7 mouse cellular contexts compared by ENCODE assay signal in the genomic region with DNA sequence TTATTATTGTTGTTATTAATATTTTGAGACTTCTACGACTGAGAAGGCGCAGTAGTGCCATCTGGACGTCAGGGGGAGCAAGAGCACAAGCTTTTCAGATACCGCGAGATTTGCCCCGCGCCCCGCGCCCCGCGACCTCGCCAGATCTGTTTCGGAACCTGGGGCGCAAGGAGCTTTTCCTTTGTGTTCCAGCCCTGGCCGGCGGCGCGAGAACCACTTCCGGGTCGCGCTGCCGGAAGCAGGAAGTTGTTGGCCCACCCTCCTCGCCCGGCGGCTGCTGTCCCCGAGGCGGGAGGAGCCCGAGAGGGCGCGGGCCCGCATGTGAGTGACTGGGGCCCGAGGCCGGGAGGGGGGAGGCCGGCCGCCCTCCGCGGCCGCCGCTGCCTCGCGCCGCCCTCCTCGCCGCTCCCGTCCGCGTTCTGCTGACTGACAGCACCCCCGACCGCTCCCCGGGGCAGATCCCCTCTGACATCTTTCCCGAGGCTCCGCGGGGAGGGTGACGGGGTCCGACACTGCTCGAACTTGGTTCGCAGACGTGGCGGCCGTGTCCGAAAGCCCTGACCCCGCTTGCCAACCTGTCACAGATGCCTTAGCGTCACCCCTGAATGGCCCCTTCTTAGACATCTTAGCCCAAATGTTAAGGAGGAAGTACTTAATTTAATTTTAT. TPM values are rescaled to one million over a fixed set of nuclear protein-coding genes. Genes with fewer than 3 reads are reported as not detected.
DNase-seq lines count a peak whose midpoint lies in the region; ATAC-seq and TF ChIP-seq lines count a peak whose summit lies in the region.

Gene BC004004, plus strand, starts transcription at position 107 of the 667 bp plus-strand sequence.

- H3K4me1 ChIP-seq in embryonic facial prominence, embryonic 12.5 days, result peaks cover 14% of the 10 kb centered on the region
- H3K4me1 ChIP-seq in kidney, adult 2 months (ENCODE audit: control insufficient read depth, insufficient read depth, low read length), result peaks cover 18% of the 10 kb centered on the region
- H3K4me1 ChIP-seq in limb, embryonic 12.5 days (replicated peaks), result peaks cover 24% of the 10 kb centered on the region
- H3K4me1 ChIP-seq in midbrain, embryonic 15.5 days, result peaks cover 27% of the 10 kb centered on the region
- H3K4me1 ChIP-seq in spleen, adult 2 months (ENCODE audit: control insufficient read depth, insufficient read depth, insufficient read length), result peaks cover 7% of the 10 kb centered on the region; the same call in 1 of the 2 replicates

- peak within 1 kb of the TSS; percentile 78 for H3K4me3 ChIP-seq in embryonic facial prominence, embryonic 12.5 days
- H3K4me3 ChIP-seq in kidney, adult 2 months (ENCODE audit: insufficient read depth, low read depth, low read length), result peak within 1 kb of the TSS; percentile 75
- peak within 1 kb of the TSS; percentile 86 for H3K4me3 ChIP-seq in limb, embryonic 12.5 days (replicated peaks)
- peak within 1 kb of the TSS; percentile 80 for H3K4me3 ChIP-seq in midbrain, embryonic 15.5 days
- H3K4me3 ChIP-seq in spleen, adult 2 months (ENCODE audit: extremely low read depth, insufficient read depth, insufficient read length), result peak within 1 kb of the TSS; percentile 71

- under 1% methylated on average over 47 of the region's 63 CpGs for WGBS in embryonic facial prominence, embryonic 12.5 days
- under 1% methylated on average over 62 of the region's 63 CpGs for WGBS in kidney, adult 2 months
- WGBS in limb, embryonic 12.5 days, result under 1% methylated on average over 56 of the region's 63 CpGs
- under 1% methylated on average over 60 of the region's 63 CpGs for WGBS in midbrain, embryonic 15.5 days
- under 1% methylated on average over 43 of the region's 63 CpGs for WGBS in spleen, adult 2 months

- H3K4me2 ChIP-seq in embryonic facial prominence, embryonic 12.5 days (replicated peaks), result peak within 1 kb of the TSS; percentile 60
- peak within 1 kb of the TSS; percentile 70 for H3K4me2 ChIP-seq in limb, embryonic 12.5 days
- peak within 1 kb of the TSS; percentile 52 for H3K4me2 ChIP-seq in midbrain, embryonic 15.5 days

- TF ChIP-seq POLR2A in kidney, adult 2 months (IDR thresholded peaks at IDR 0.05; ENCODE audit: low read depth, low read length), result peak; percentile 26
- peak; percentile 60 for TF ChIP-seq POLR2A in spleen, adult 2 months (IDR thresholded peaks at IDR 0.05; ENCODE audit: low read depth, low read length)

- H3K27me3 ChIP-seq in embryonic facial prominence, embryonic 12.5 days, result no peaks in the 10 kb centered on the region
- no peaks in the 10 kb centered on the region for H3K27me3 ChIP-seq in kidney, adult 2 months (replicated peaks; ENCODE audit: control insufficient read depth, insufficient read depth, low read length)
- H3K27me3 ChIP-seq in limb, embryonic 12.5 days, result no peaks in the 10 kb centered on the region
- no peaks in the 10 kb centered on the region for H3K27me3 ChIP-seq in midbrain, embryonic 15.5 days (replicated peaks)
- no peaks in the 10 kb centered on the region for H3K27me3 ChIP-seq in spleen, adult 2 months (ENCODE audit: control insufficient read depth, insufficient read depth, low read length)

- no peaks in the 10 kb centered on the region for H3K9me3 ChIP-seq in embryonic facial prominence, embryonic 12.5 days
- H3K9me3 ChIP-seq in limb, embryonic 12.5 days, result no peaks in the 10 kb centered on the region
- no peaks in the 10 kb centered on the region for H3K9me3 ChIP-seq in midbrain, embryonic 15.5 days

- H3K27ac ChIP-seq in embryonic facial prominence, embryonic 12.5 days, result peak within 1 kb of the TSS; percentile 87
- H3K27ac ChIP-seq in kidney, adult 2 months (ENCODE audit: insufficient read depth, low read depth, low read length), result peak within 1 kb of the TSS; percentile 95
- peak within 1 kb of the TSS; percentile 89 for H3K27ac ChIP-seq in limb, embryonic 12.5 days
- peak within 1 kb of the TSS; percentile 89 for H3K27ac ChIP-seq in midbrain, embryonic 15.5 days
- peak within 1 kb of the TSS; percentile 92 for H3K27ac ChIP-seq in spleen, adult 2 months (ENCODE audit: insufficient read depth, low read length)

- peak within 1 kb of the TSS; percentile 91 for H3K9ac ChIP-seq in embryonic facial prominence, embryonic 12.5 days
- peak within 1 kb of the TSS; percentile 91 for H3K9ac ChIP-seq in limb, embryonic 12.5 days (replicated peaks)
- H3K9ac ChIP-seq in midbrain, embryonic 15.5 days, result peak within 1 kb of the TSS; percentile 92

- no peaks in the 10 kb centered on the region for H3K36me3 ChIP-seq in embryonic facial prominence, embryonic 12.5 days
- H3K36me3 ChIP-seq in kidney, adult 2 months (ENCODE audit: control insufficient read depth, insufficient read depth, low read length), result no peaks in the 10 kb centered on the region
- no peaks in the 10 kb centered on the region for H3K36me3 ChIP-seq in limb, embryonic 12.5 days
- no peaks in the 10 kb centered on the region for H3K36me3 ChIP-seq in midbrain, embryonic 15.5 days (replicated peaks)
- no peaks in the 10 kb centered on the region for H3K36me3 ChIP-seq in spleen, adult 2 months (ENCODE audit: control insufficient read depth, insufficient read depth, low read length)

- ATAC-seq in embryonic facial prominence, embryonic 12.5 days (ENCODE audit: insufficient number of reproducible peaks, insufficient read depth, low FRiP score, low TSS enrichment), result peak; percentile 64; the same call in 1 of the 2 replicates
- peak; percentile 86 for ATAC-seq in limb, embryonic 12.5 days (ENCODE audit: insufficient number of reproducible peaks, insufficient read depth, low FRiP score, low TSS enrichment, low read depth)
- ATAC-seq in midbrain, embryonic 15.5 days (replicated peaks), result peak; percentile 92

- peak; percentile 70 for TF ChIP-seq CTCF in kidney, adult 2 months (conservative IDR thresholded peaks at IDR 0.05; ENCODE audit: insufficient read depth, insufficient read length, low read depth, low read length)
- TF ChIP-seq CTCF in spleen, adult 2 months (IDR thresholded peaks at IDR 0.05; ENCODE audit: extremely low read depth, insufficient read depth, insufficient read length, insufficient replicate concordance), result peak; percentile 61; the same call in 1 of the 2 replicates

- DNase-seq in adrenal gland, postnatal 25 days, result peak; percentile 96
- peak; percentile 97 to 98 for DNase-seq in heart, adult 18-20 months
- peak; percentile 98 for DNase-seq in kidney, adult 2 months
- peak; percentile 89 to 92 for DNase-seq in spleen, adult 2 months (ENCODE audit: low read depth in 1 of 2, low spot score in 2 of 2)

RNA-seq across cellular contexts. Expression of gene BC004004, which starts in this region (rescaled TPM):
- 116 and 134 TPM in 2 replicates for total RNA-seq in adrenal gland, postnatal 25 days (2021)
- polyA plus RNA-seq in embryonic facial prominence, embryonic 12.5 days (2016; fragmentation: Nextera tagmentation; extraction: Ambion mirVana), result 54.9 and 56.5 TPM in 2 replicates
- total RNA-seq in heart, adult 18-20 months (2021), result 100 to 1,000 TPM; 297 to 354 TPM
- 219 and 228 TPM in 2 replicates for polyA plus RNA-seq in kidney, adult 2 months (2012; rRNA removed)
- 45.7 and 52.8 TPM in 2 replicates for polyA plus RNA-seq in limb, embryonic 12.5 days (2016; fragmentation: Nextera tagmentation; extraction: Ambion mirVana)
- polyA plus RNA-seq in midbrain, embryonic 15.5 days (2015; fragmentation: Nextera tagmentation; extraction: Ambion mirVana), result 112 and 114 TPM in 2 replicates
- polyA plus RNA-seq in spleen, adult 2 months (2012; rRNA removed), result 36.5 TPM in 2 replicates

Comparison
In these comparisons a context has a peak if more than half of its experiments do, and no peak if none do; other contexts are left out.
1. Peak in every context shown above with its lines: DNase-seq, ATAC-seq, H3K4me3 ChIP-seq and H3K27ac ChIP-seq.